Mouse (Mus musculus) CH12.LX (cell line): Measurements from ENCODE around the gene Gm37240. TPM values are rescaled to one million over a fixed set of nuclear protein-coding genes. Genes with fewer than 3 reads are reported as not detected.

ENCODE experiments used
- DNase-seq: peaks from one replicate; pipeline ENCODE4 v3.0.0-alpha.2; 2013; ENCODE audit errors: extremely low read depth
- H3K27ac ChIP-seq: 2 replicates; pipeline ENCODE4 v1.5.1; 2012; ENCODE audit warnings: low read depth, mild to moderate bottlenecking, control low read depth, moderate library complexity; ENCODE audit not compliant: insufficient read depth
- H3K27me3 ChIP-seq: replicated peaks from 2 replicates; pipeline ENCODE3; 2012; ENCODE audit warnings: inconsistent platforms
- H3K36me3 ChIP-seq, 2 experiments: replicated peaks in 1 of 2; 2 replicates each; pipeline versions ENCODE3 to v1.6.1; 2012; ENCODE audit warnings: inconsistent platforms in 1 of 2, low read length in 1 of 2, mild to moderate bottlenecking in 1 of 2, mixed read lengths in 1 of 2, moderate library complexity in 1 of 2; ENCODE audit not compliant: control insufficient read depth in 1 of 2, insufficient read depth in 1 of 2
- H3K4me1 ChIP-seq, 2 experiments: 2 replicates each; pipeline ENCODE4 v1.6.1; 2012; ENCODE audit warnings: inconsistent platforms in 1 of 2, moderate library complexity in 1 of 2; ENCODE audit not compliant: insufficient read depth in 2 of 2, control insufficient read depth in 1 of 2
- H3K4me2 ChIP-seq: 2 replicates; pipeline ENCODE4 v1.6.1; 2012; ENCODE audit warnings: low read depth, mild to moderate bottlenecking, control low read depth; ENCODE audit not compliant: poor library complexity, insufficient read depth, severe bottlenecking
- H3K4me3 ChIP-seq, 3 experiments: fragments of 150-350 bp in 1 of 3; sonication (generic) in 1 of 3; replicated peaks in 1 of 3; 2 replicates each; pipeline versions ENCODE3 to v1.5.1; 2011 to 2012; ENCODE audit warnings: low read depth in 2 of 3, low read length in 2 of 3, mild to moderate bottlenecking in 2 of 3, moderate library complexity in 2 of 3, control low read depth in 1 of 3, improper control_type of control experiment in 1 of 3, inconsistent platforms in 1 of 3, mixed read lengths in 1 of 3; ENCODE audit not compliant: poor library complexity in 1 of 3
- H3K79me2 ChIP-seq: replicated peaks from 2 replicates; pipeline ENCODE4 v1.6.1; 2012; ENCODE audit warnings: mild to moderate bottlenecking, moderate library complexity; ENCODE audit not compliant: control insufficient read depth, poor library complexity, insufficient read depth, severe bottlenecking; ENCODE audit errors: extremely low read depth
- H3K9ac ChIP-seq: 2 replicates; pipeline ENCODE4 v1.6.1; 2012; ENCODE audit warnings: low read depth, mild to moderate bottlenecking, control low read depth, moderate library complexity; ENCODE audit not compliant: insufficient read depth
- H3K9me3 ChIP-seq: replicated peaks from 2 replicates; pipeline ENCODE3; 2012; ENCODE audit warnings: low read length, inconsistent platforms, mixed read lengths
- CHD1 ChIP-seq: IDR thresholded peaks from 2 replicates; pipeline ENCODE4 v1.6.1; 2012; ENCODE audit warnings: low read depth, low read length, improper control_type of control experiment, inconsistent platforms
- CHD2 ChIP-seq: IDR thresholded peaks from 2 replicates; pipeline ENCODE4 v1.6.1; 2011; ENCODE audit warnings: low read length, improper control_type of control experiment
- E2F4 ChIP-seq: IDR thresholded peaks from 2 replicates; pipeline ENCODE4 v1.6.1; 2011; ENCODE audit warnings: low read depth, low read length, improper control_type of control experiment; ENCODE audit not compliant: insufficient replicate concordance
- ELF1 ChIP-seq: IDR thresholded peaks from 2 replicates; pipeline ENCODE4 v1.6.1; 2014; ENCODE audit warnings: low read depth, mild to moderate bottlenecking, inconsistent platforms, low read length, improper control_type of control experiment
- EP300 ChIP-seq: IDR thresholded peaks from 2 replicates; pipeline ENCODE4 v1.6.1; 2011; ENCODE audit warnings: low read length, improper control_type of control experiment
- ETS1 ChIP-seq: conservative IDR thresholded peaks from 2 replicates; pipeline ENCODE4 v1.6.1; 2012; ENCODE audit warnings: low read depth, mild to moderate bottlenecking, inconsistent platforms, low read length, improper control_type of control experiment, moderate library complexity
- HCFC1 ChIP-seq: IDR thresholded peaks from 2 replicates; pipeline ENCODE4 v1.6.1; 2012; ENCODE audit warnings: low read depth, mild to moderate bottlenecking, inconsistent platforms, low read length, improper control_type of control experiment
- MAX ChIP-seq: IDR thresholded peaks from 2 replicates; pipeline ENCODE4 v1.6.1; 2011; ENCODE audit warnings: low read length, improper control_type of control experiment
- MAZ ChIP-seq: IDR thresholded peaks from 2 replicates; pipeline ENCODE4 v1.6.1; 2012; ENCODE audit warnings: low read depth, mild to moderate bottlenecking, inconsistent platforms, low read length, improper control_type of control experiment, moderate library complexity
- NRF1 ChIP-seq: IDR thresholded peaks from 2 replicates; pipeline ENCODE4 v1.6.1; 2014; ENCODE audit warnings: low read depth, mild to moderate bottlenecking, inconsistent platforms, low read length, improper control_type of control experiment, moderate library complexity
- PAX5 ChIP-seq: IDR thresholded peaks from 2 replicates; pipeline ENCODE4 v1.6.1; 2012; ENCODE audit warnings: low read length, inconsistent platforms, mixed read lengths
- POLR2A ChIP-seq: IDR thresholded peaks from 2 replicates; pipeline ENCODE4 v1.6.1; 2011; ENCODE audit warnings: low read depth, mild to moderate bottlenecking, improper control_type of control experiment, low read length
- RAD21 ChIP-seq: IDR thresholded peaks from 2 replicates; pipeline ENCODE4 v1.6.1; 2011; ENCODE audit warnings: low read depth, mild to moderate bottlenecking, low read length, improper control_type of control experiment, moderate library complexity
- RCOR1 ChIP-seq: conservative IDR thresholded peaks from 2 replicates; pipeline ENCODE4 v1.6.1; 2012; ENCODE audit warnings: low read depth, mild to moderate bottlenecking, inconsistent platforms, low read length, improper control_type of control experiment
- TBP ChIP-seq: conservative IDR thresholded peaks from 2 replicates; pipeline ENCODE4 v1.6.1; 2011; ENCODE audit warnings: low read depth, low read length, improper control_type of control experiment
- ZKSCAN1 ChIP-seq: IDR thresholded peaks from 2 replicates; pipeline ENCODE4 v1.6.1; 2012; ENCODE audit warnings: low read depth, inconsistent platforms, low read length, improper control_type of control experiment, borderline replicate concordance
- ZNF384 ChIP-seq: IDR thresholded peaks from 2 replicates; pipeline ENCODE4 v1.6.1; 2012; ENCODE audit warnings: low read depth, low read length, improper control_type of control experiment, inconsistent platforms
- dilution Hi-C: fragments of 300-500 bp; cut with MboI; formaldehyde crosslinking; loops from 2 replicates; pipeline ENCODE4 v1.14.3; 2020; ENCODE audit warnings: low sequenced_read_pairs; ENCODE audit not compliant: extremely low pct_unique_long_range_greater_than_20kb, extremely low pct_ligation_motif_present
- in situ Hi-C: fragments of 300-500 bp; cut with MboI; formaldehyde crosslinking; loops from 3 replicates; pipeline ENCODE4 v1.14.3; 2019; ENCODE audit warnings: low sequenced_read_pairs, low pct_ligation_motif_present, low pct_unique_long_range_greater_than_20kb, mixed read lengths
- polyA plus RNA-seq: library from polyadenylated mRNA; unstranded; fragments of >175 nt; gene quantifications from 2 replicates; pipeline ENCODE4 v1.2.1, GENCODE M21; 2012; ENCODE audit warnings: low read depth; ENCODE audit not compliant: insufficient read length
- total RNA-seq, 2 experiments: library from RNA; depleted of rRNA; stranded (reverse); fragments of 300-350 nt in 1 of 2; fragments of >200 nt in 1 of 2; gene quantifications; 2 replicates each; pipeline ENCODE4 v1.2.3; 2012 to 2014

The Gm37240 gene
- total and polyA plus RNA-seq, 3 experiments = 0.08 to 0.19 (median 0.14) TPM

DNA sequence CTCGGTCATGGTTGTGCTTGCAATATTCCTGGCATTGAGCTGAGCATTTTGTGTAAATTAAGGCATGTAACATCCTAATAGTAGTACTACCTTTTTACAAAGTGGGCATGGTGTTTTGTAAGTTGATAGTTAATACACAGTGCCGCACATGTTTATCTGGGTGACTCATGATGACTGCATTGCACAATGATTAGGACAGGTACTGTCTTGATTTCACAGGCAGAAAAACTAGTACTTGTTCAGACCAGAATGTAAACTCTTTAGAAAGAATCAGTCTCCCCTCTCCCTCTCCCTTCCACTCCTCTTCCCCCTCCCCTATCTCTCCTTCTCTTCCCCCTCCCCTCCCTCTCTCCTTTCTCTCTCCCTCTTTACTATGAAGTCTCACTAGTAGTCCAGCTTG is 1284.6 kb downstream of the Gm37240 start:
- no peak for DNase-seq
- Histone ChIP-seq H3K9me3 (peaks cover 5% of the 10 kb centered on the region), H3K27me3 (no peaks in the 10 kb centered on the region), H3K36me3 (no peaks in the 10 kb centered on the region), H3K4me1 (peaks cover 0 to 6% of the 10 kb centered on the region in 2 experiments; a peak in 2 of 4 replicates), H3K27ac (no peak overlapping the region), H3K4me2 (no peak overlapping the region), H3K79me2 (no peaks in the 10 kb centered on the region), H3K9ac (no peak overlapping the region), H3K4me3 (no peak overlapping the region)
- dilution Hi-C loops = no loop called here
- TF ChIP-seq ZKSCAN1 (no peak), TBP (no peak), PAX5 (no peak), E2F4 (no peak), ZNF384 (no peak), ETS1 (no peak), MAX (no peak), MAZ (no peak), CHD1 (no peak), HCFC1 (no peak), RAD21 (no peak), NRF1 (no peak), ELF1 (no peak), EP300 (no peak), POLR2A (no peak)
- in situ Hi-C loops = no loop called here

DNA sequence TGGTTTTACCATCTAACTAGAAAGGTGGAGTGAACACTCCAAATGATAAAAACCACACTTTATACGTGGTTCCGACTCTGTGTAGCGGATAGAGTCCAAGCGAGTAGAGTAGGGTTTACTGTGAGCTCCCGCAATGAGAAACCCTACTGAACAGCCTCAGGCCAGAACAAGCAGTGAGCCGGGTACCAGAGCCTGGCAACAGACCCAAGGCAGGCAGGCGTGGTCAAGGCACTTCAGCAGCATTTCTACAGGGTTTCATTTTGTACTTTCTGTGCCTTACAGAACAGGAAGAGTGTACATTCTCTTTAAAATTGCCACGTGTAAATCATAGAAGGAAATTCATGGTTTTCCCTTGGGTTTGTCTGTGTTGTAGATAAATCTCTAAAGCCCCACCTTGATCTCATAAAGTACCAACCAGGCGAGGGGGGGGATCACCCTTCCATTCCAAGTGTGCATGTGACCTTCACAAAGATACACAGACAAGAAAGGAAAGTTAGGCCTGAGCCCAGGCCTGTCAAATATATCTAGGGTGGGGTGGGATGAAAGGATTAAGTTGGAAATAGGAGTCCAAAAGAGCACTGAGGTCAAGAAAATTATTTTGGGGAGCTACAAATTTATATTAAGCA is 1285.3 kb downstream of the Gm37240 start:
- Histone ChIP-seq H3K27ac (no peak overlapping the region), H3K4me2 (no peak overlapping the region), H3K9ac (no peak overlapping the region), H3K9me3 (peaks cover 5% of the 10 kb centered on the region), H3K27me3 (no peaks in the 10 kb centered on the region), H3K79me2 (no peaks in the 10 kb centered on the region), H3K4me1 (peaks cover 0 to 6% of the 10 kb centered on the region in 2 experiments; a peak in 2 of 4 replicates), H3K4me3 (no peak overlapping the region), H3K36me3 (no peaks in the 10 kb centered on the region)
- dilution Hi-C loops (no loop called here), in situ Hi-C loops (no loop called here)
- no peak for TF ChIP-seq HCFC1
- no peak for TF ChIP-seq RCOR1
- no peak for TF ChIP-seq CHD2
- no peak for TF ChIP-seq EP300
- no peak for DNase-seq
